Mouse (Mus musculus) heart, adult 2 months (tissue): ENCODE measurements around the gene Ugt1a6a. TPM values are rescaled to one million over a fixed set of nuclear protein-coding genes. Genes with fewer than 3 reads are reported as not detected.

Experiments
- DNase-seq, 2 experiments: peaks; one replicate each; pipeline ENCODE4 v3.0.0; 2021
- H3K27ac ChIP-seq: fragments of 200-600 bp; 2 replicates; pipeline ENCODE4 v1.8.1; 2022
- H3K27me3 ChIP-seq: fragments of 200-500 bp; 2 replicates; pipeline ENCODE4 v1.6.1; 2012; ENCODE audit warnings: mild to moderate bottlenecking, low read length, inconsistent platforms, mixed read lengths; ENCODE audit not compliant: control insufficient read depth, insufficient read depth
- H3K36me3 ChIP-seq: fragments of 200-500 bp; 2 replicates; pipeline ENCODE4 v1.6.1; 2012; ENCODE audit warnings: low read length, inconsistent platforms; ENCODE audit not compliant: control insufficient read depth, insufficient read depth
- H3K4me1 ChIP-seq: fragments of 200-500 bp; 2 replicates; pipeline ENCODE4 v1.6.1; 2011; ENCODE audit warnings: low read length; ENCODE audit not compliant: control insufficient read depth, insufficient read depth
- H3K4me3 ChIP-seq: fragments of 200-600 bp; 2 replicates; pipeline ENCODE4 v1.8.1; 2022
- H3K79me2 ChIP-seq: fragments of 200-500 bp; replicated peaks from 2 replicates; pipeline ENCODE4 v1.6.1; 2012; ENCODE audit warnings: mild to moderate bottlenecking, inconsistent platforms, low read length, moderate library complexity, mixed read lengths; ENCODE audit not compliant: control insufficient read depth, insufficient read depth
- H3K9ac ChIP-seq: fragments of 200-500 bp; 2 replicates; pipeline ENCODE4 v1.6.1; 2012; ENCODE audit warnings: low read depth, mild to moderate bottlenecking, control low read depth, inconsistent platforms, low read length, mixed read lengths
- CTCF ChIP-seq: fragments of 200-600 bp; IDR thresholded peaks from 2 replicates; pipeline ENCODE4 v1.8.1; 2022; ENCODE audit warnings: antibody characterized with exemption, mild to moderate bottlenecking, moderate library complexity
- EP300 ChIP-seq: fragments of 200-500 bp; IDR thresholded peaks from 2 replicates; pipeline ENCODE4 v1.6.1; 2011; ENCODE audit warnings: low read depth, low read length, control low read depth; ENCODE audit not compliant: insufficient read depth
- POLR2A ChIP-seq: fragments of 200-500 bp; IDR thresholded peaks from 2 replicates; pipeline ENCODE4 v1.6.1; 2011; ENCODE audit warnings: mild to moderate bottlenecking, low read depth, low read length, control low read depth; ENCODE audit not compliant: insufficient read depth
- WGBS: fragments of 180-500 bp; shearing (Covaris S2); methylation state at CpG from one replicate; pipeline ENCODE4 v1.1.7; 2018; 5-methylcytosine and 5-hydroxymethylcytosine counted together
- intact Hi-C: fragments of 180-260 bp; cut with DNase I; formaldehyde crosslinking; loops from one replicate; pipeline ENCODE4 v1.15.1; 2025
- polyA plus RNA-seq: library from polyadenylated mRNA; depleted of rRNA; stranded (reverse); fragments of >200 nt; gene quantifications from 2 replicates; pipeline ENCODE4 v1.2.3, GENCODE M21; 2012
- total RNA-seq, 2 experiments: library from RNA; stranded (reverse); gene quantifications; 2 replicates each; pipeline ENCODE4 v1.2.3; 2021

Ugt1a6a gene
- total and polyA plus RNA-seq, 3 experiments, result 2.1 to 3.7 (median 2.4) TPM

DNA sequence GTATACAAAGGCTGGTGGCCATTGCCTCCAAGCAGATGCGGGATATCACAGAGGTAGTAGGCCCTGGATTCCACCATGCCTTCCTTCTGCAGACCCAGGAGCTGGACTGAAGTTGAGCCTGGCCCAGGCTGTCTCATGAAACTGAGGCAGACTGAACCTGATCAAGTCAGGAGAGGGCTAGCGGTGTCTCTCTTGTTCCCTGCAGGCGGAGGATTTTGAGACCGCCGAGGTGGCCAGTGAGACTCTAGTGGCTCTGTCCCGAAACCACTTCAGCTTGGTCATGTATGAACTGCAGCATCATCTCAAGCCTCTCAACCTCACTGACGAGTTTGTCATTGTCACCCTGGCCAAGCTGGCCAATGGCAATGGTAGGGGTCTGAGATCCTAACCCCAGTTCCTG lies 95.8 kb downstream of the Ugt1a6a start:
- intact Hi-C loops, result no loop called here
- DNase-seq, result peak in 1 of 2 experiments; percentile 8
- no peaks in the 10 kb centered on the region for H3K27me3 ChIP-seq

GRCm38 (mm10) chr1:88230981-88231802 lies 96.6 kb downstream of the Ugt1a6a start:
- intact Hi-C loops, result no loop called here

More for the DNA sequence above, 95.8 kb downstream of the Ugt1a6a start:
- H3K4me3 ChIP-seq, result no peak overlapping the region
- H3K27ac ChIP-seq, result no peak overlapping the region
- H3K36me3 ChIP-seq, result no peaks in the 10 kb centered on the region
- no peaks in the 10 kb centered on the region for H3K4me1 ChIP-seq
- WGBS, result 69% methylated on average over 7 of the region's 7 CpGs
- no peaks in the 10 kb centered on the region for H3K79me2 ChIP-seq
- no peak overlapping the region for H3K9ac ChIP-seq
- no peak for TF ChIP-seq EP300
- TF ChIP-seq CTCF, result no peak
- TF ChIP-seq POLR2A, result no peak

DNA sequence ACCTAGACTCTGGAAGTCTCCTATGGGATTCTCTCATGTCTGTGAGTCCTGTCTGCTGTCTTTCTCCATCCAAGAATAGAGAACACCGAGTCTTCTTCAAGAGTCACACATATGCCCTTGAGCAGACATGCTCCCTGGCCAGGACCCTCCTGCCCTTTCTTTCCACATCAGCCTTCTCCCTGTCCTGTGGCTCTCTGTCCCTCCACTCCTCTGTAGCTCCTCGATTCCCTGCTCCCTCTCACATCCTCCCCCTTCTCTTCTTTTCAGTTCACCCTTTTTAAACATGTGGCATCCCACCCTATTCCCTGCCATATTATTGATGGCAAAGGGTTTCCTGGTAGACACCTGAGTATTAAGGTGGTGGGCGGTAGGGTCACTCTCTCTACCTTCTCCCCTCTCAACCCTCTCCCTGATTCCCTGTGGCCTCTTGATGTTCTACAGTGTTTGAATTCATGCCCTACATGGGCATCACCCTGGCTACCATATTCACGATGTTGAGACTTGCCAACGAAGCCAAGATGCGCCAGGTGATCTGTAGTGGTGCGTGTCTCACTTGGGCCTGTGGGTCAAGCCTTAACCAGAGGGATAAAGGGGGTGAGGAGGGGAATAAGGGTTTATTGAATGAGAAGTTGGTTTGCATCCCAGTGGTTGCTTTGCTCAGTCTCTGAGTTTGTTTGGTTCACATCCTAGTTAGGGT lies 97.3 kb downstream of the Ugt1a6a start:
- no peak overlapping the region for H3K9ac ChIP-seq
- TF ChIP-seq EP300, result no peak
- TF ChIP-seq POLR2A, result no peak
- TF ChIP-seq CTCF, result no peak
- peak in 1 of 2 experiments; percentile 23 for DNase-seq
- H3K4me3 ChIP-seq, result no peak overlapping the region
- H3K79me2 ChIP-seq, result no peaks in the 10 kb centered on the region
- H3K27ac ChIP-seq, result no peak overlapping the region
- WGBS, result 60% methylated on average over 7 of the region's 7 CpGs
- H3K4me1 ChIP-seq, result no peaks in the 10 kb centered on the region
- intact Hi-C loops, result no loop called here
- H3K27me3 ChIP-seq, result no peaks in the 10 kb centered on the region
- H3K36me3 ChIP-seq, result no peaks in the 10 kb centered on the region

More at GRCm38 (mm10) chr1:88230981-88231802, 96.6 kb downstream of the Ugt1a6a start:
- Histone ChIP-seq H3K4me1 (no peaks in the 10 kb centered on the region), H3K36me3 (no peaks in the 10 kb centered on the region), H3K4me3 (no peak overlapping the region), H3K79me2 (no peaks in the 10 kb centered on the region), H3K27me3 (no peaks in the 10 kb centered on the region), H3K9ac (no peak overlapping the region), H3K27ac (no peak overlapping the region)
- no peak for TF ChIP-seq CTCF
- TF ChIP-seq EP300, result no peak
- TF ChIP-seq POLR2A, result no peak
- 66% methylated on average over 6 of the region's 6 CpGs for WGBS
- DNase-seq, result peak in 1 of 2 experiments; percentile 10

DNA sequence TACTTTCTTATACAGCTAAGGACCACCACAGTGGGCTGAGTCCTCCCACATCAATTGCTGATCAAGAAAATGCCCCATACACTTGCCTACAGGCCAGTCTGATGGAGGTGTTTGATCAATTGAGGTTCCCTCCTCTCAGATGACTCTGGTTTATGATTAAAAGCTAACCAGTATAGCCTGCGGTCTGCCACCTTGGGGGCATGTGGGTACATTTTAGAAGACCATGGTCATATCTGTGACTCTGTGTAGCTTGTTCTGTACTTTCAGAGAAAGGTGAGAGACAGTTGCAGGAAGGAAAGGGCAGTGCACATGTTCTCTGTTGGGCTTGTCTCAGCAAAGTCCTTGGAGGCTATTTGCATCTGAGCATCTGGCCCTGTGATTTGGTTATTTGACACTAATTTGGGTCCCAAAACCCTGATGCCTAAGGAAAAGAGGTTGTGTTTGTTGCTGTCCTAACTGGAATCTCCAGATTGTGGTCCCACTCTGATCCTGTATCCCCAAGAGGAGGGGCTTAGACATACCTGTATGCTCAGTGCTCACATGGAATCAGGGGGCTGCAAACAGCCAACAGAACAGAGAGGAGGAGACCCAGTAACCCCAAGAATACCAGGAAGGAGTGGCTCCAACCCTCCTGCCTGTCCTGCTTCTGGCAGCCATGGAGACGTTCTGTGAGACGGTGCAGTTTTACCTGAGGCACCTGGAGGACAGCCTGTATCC lies 98.2 kb downstream of the Ugt1a6a start:
- peak in 1 of 2 experiments; percentile 30 for DNase-seq
- H3K4me1 ChIP-seq, result no peaks in the 10 kb centered on the region
- no peaks in the 10 kb centered on the region for H3K79me2 ChIP-seq
- H3K27me3 ChIP-seq, result no peaks in the 10 kb centered on the region
- H3K27ac ChIP-seq, result no peak overlapping the region
- no peaks in the 10 kb centered on the region for H3K36me3 ChIP-seq
- intact Hi-C loops, result no loop called here
- H3K4me3 ChIP-seq, result no peak overlapping the region
- no peak overlapping the region for H3K9ac ChIP-seq
- WGBS, result 48% methylated on average over 3 of the region's 3 CpGs
- TF ChIP-seq POLR2A, result no peak

GRCm38 (mm10) chr1:88233421-88234247 lies 99.0 kb downstream of the Ugt1a6a start:
- Histone ChIP-seq H3K27me3 (no peaks in the 10 kb centered on the region), H3K4me1 (no peaks in the 10 kb centered on the region), H3K4me3 (no peak overlapping the region), H3K27ac (no peak overlapping the region), H3K36me3 (no peaks in the 10 kb centered on the region), H3K79me2 (no peaks in the 10 kb centered on the region), H3K9ac (no peak overlapping the region)
- TF ChIP-seq CTCF (no peak), EP300 (no peak), POLR2A (no peak)
- WGBS, result 59% methylated on average over 14 of the region's 14 CpGs
- DNase-seq, result peak in 1 of 2 experiments; percentile 37
- intact Hi-C loops, result no loop called here
